Mouse (Mus musculus): ENCODE measurements around the gene Zkscan6.
A peak's percentile ranks its signal among the peaks of the same experiment; 100 is the strongest.

Gene Zkscan6

GRCm38 (mm10) chr11:65806909-65807504 is at the start of gene Zkscan6:
Gene Zkscan6, plus strand, starts transcription at chr11:65807175.
- peak; percentile 95 for DNase-seq (ENCODE audit: low read depth)

- no peak for DNase-seq (ENCODE audit: low read depth)
These were observed 47.6 kb upstream of the Zkscan6 start for GRCm38 (mm10) chr11:65759350-65759749.

GRCm38 (mm10) chr11:65760912-65761311 is 46.1 kb upstream of the Zkscan6 start:
- DNase-seq (ENCODE audit: low read depth) = no peak

GRCm38 (mm10) chr11:65768445-65768844 is 38.5 kb upstream of the Zkscan6 start:
- DNase-seq (ENCODE audit: low read depth) = no peak

GRCm38 (mm10) chr11:65769990-65770389 is 37.0 kb upstream of the Zkscan6 start:
- DNase-seq (ENCODE audit: low read depth) = no peak

- no peak for DNase-seq (ENCODE audit: low read depth)
These were observed 35.4 kb upstream of the Zkscan6 start for GRCm38 (mm10) chr11:65771546-65771945.

GRCm38 (mm10) chr11:65773535-65773934 is 33.4 kb upstream of the Zkscan6 start:
- DNase-seq (ENCODE audit: low read depth) = no peak

GRCm38 (mm10) chr11:65773946-65774656 is 32.9 kb upstream of the Zkscan6 start:
- DNase-seq (ENCODE audit: low read depth) = no peak

GRCm38 (mm10) chr11:65776906-65777611 is 29.9 kb upstream of the Zkscan6 start:
- DNase-seq (ENCODE audit: low read depth) = no peak

GRCm38 (mm10) chr11:65777810-65778209 is 29.2 kb upstream of the Zkscan6 start:
- no peak for DNase-seq (ENCODE audit: low read depth)

GRCm38 (mm10) chr11:65779066-65779465 is 27.9 kb upstream of the Zkscan6 start:
- no peak for DNase-seq (ENCODE audit: low read depth)

- DNase-seq (ENCODE audit: low read depth) = no peak
These were observed 27.4 kb upstream of the Zkscan6 start for GRCm38 (mm10) chr11:65779578-65779977.

- no peak for DNase-seq (ENCODE audit: low read depth)
These were observed 25.4 kb upstream of the Zkscan6 start for GRCm38 (mm10) chr11:65781596-65781995.

- no peak for DNase-seq (ENCODE audit: low read depth)
These were observed 20.8 kb upstream of the Zkscan6 start for GRCm38 (mm10) chr11:65786160-65786559.

GRCm38 (mm10) chr11:65787421-65788151 is 19.4 kb upstream of the Zkscan6 start:
- peak; percentile 53 for DNase-seq (ENCODE audit: low read depth)

GRCm38 (mm10) chr11:65788154-65788553 is 18.8 kb upstream of the Zkscan6 start, which contains the start of gene Map2k4:
Gene Map2k4, minus strand, starts transcription at chr11:65788297.
- DNase-seq (ENCODE audit: low read depth) = peak; percentile 97

GRCm38 (mm10) chr11:65794428-65795219 is 12.4 kb upstream of the Zkscan6 start:
- peak; percentile 49 for DNase-seq (ENCODE audit: low read depth)

GRCm38 (mm10) chr11:65795896-65796295 is 11.1 kb upstream of the Zkscan6 start:
- DNase-seq (ENCODE audit: low read depth) = no peak

GRCm38 (mm10) chr11:65801899-65802298 is 5.1 kb upstream of the Zkscan6 start:
- DNase-seq (ENCODE audit: low read depth) = no peak

GRCm38 (mm10) chr11:65806321-65806904 is 562 bp upstream of the Zkscan6 start:
- DNase-seq (ENCODE audit: low read depth) = peak; percentile 82

- no peak for DNase-seq (ENCODE audit: low read depth)
These were observed 626 bp downstream of the Zkscan6 start for GRCm38 (mm10) chr11:65807601-65808000.
